Mouse (Mus musculus): Measurements from ENCODE around the gene Synm.

GRCm38 (mm10) chr7:67776636-67777305 is 17.2 kb upstream of the Synm start:
- TF ChIP-seq POLR2A (IDR thresholded peaks at IDR 0.05; ENCODE audit: borderline replicate concordance, extremely low read depth, low read depth, low read length) (no peak), CTCF (IDR thresholded peaks at IDR 0.05; ENCODE audit: insufficient read depth, low read length) (no peak)
